Mouse (Mus musculus): Measurements from ENCODE around the gene Cfl1. TPM values are rescaled to one million over a fixed set of nuclear protein-coding genes. Genes with fewer than 3 reads are reported as not detected.

The Cfl1 gene
- polyA plus RNA-seq, 1 experiment from 2014 or later, result 3,624 TPM

DNA sequence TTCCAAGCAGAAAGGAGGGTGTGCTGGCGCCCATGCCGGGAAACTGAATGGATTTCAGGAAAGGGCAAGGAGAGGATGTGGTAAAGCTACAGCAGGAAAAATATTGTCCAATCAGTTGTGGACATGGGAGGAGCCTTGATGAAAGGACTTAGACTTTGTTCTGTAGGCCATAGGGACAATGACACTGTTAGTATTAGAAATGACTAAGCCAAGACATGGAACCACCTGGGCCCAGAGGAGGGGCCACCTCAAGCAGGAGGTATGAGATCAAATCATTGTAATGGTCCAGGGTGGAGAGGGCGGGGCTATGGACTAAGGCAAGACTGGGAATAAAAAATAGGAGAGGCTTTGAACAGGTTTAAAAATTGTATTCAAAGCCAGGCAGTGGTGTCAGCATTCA lies 28.5 kb downstream of the Cfl1 start:
- Histone ChIP-seq H3K9ac (no peak overlapping the region), H3K9me3 (no peaks in the 10 kb centered on the region), H3K4me2 (no peak overlapping the region), H3K4me1 (no peaks in the 10 kb centered on the region), H3K4me3 (no peak overlapping the region), H3K36me3 (replicated peaks) (no peaks in the 10 kb centered on the region), H3K27ac (no peak overlapping the region), H3K27me3 (replicated peaks) (no peaks in the 10 kb centered on the region)
- ATAC-seq (replicated peaks), result no peak
- WGBS, result 88% methylated on average over 3 of the region's 3 CpGs

DNA sequence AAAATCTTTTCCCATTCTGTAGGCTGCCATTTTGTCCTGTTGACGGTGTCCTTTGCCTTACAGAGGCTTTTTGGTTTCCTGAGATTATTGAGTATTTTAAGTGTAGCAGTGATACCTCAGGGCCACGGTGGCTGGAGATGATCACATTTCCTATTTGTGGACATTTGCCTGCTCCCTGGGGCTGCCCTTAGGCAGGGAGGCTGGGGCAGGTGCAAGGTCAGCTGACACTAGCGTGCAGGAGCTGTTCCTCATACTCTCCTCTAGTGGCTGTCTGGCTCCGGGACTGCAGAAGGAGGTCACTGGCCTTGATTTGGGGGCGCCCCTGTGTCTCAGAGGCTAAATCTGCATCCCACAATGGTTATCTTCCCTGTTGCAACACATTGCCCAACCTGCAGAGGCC lies 34.9 kb downstream of the Cfl1 start:
- peaks cover 9% of the 10 kb centered on the region for H3K4me1 ChIP-seq
- H3K9ac ChIP-seq, result no peak overlapping the region
- no peak overlapping the region for H3K4me3 ChIP-seq
- H3K4me2 ChIP-seq, result no peak overlapping the region
- H3K36me3 ChIP-seq (replicated peaks), result no peaks in the 10 kb centered on the region
- WGBS, result 72% methylated on average over 5 of the region's 5 CpGs
- H3K27ac ChIP-seq, result no peak overlapping the region
- ATAC-seq (replicated peaks), result no peak
- no peaks in the 10 kb centered on the region for H3K9me3 ChIP-seq
- no peaks in the 10 kb centered on the region for H3K27me3 ChIP-seq (replicated peaks)

DNA sequence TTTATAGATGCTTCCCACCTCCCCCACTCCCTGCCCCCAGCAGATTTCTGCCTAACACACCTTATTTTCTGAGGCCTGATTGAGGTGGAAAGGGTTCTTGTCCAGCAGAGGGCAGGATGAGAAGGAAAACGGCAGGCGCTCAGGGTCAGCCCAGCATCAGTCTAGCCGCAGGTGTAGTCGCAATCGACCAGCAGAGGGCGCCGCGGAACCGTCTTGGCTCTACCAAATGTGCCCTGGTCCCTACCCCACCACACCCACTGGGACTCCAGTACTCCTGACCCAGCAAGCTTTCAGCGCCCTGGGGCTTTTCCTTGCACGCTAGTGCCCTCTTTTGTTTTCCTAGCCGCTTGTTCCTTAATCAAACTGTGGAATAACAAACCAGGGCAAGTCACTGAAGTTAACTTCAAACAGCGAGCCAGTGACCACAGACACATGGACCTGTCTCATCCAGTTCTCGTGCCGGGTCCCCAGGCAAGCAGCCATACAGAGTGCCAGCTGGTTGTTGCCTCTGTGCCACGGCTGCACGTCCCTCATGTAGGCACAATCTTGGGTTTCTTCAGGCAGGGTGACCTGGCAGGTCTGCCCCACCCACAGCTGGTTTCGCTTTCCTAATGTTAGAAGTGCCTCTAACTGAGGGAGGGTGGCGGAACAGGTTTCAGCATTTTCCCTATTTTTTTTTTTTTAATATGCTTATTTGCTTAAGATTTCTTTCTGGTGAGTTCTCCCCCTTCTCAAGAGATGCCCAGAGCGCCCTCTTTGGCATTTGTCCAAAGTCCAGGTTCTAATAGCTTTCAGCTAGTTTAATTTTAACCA lies 39.3 kb downstream of the Cfl1 start:
- Histone ChIP-seq H3K4me2 (peak overlapping the region; percentile 38), H3K9ac (no peak overlapping the region), H3K9me3 (no peaks in the 10 kb centered on the region), H3K4me3 (no peak overlapping the region), H3K36me3 (replicated peaks) (no peaks in the 10 kb centered on the region), H3K4me1 (peaks cover 15% of the 10 kb centered on the region), H3K27me3 (replicated peaks) (no peaks in the 10 kb centered on the region), H3K27ac (peak overlapping the region; percentile 54; the same call in 1 of the 2 replicates)
- 11% methylated on average over 20 of the region's 20 CpGs for WGBS
- peak; percentile 75; the same call in 1 of the 2 replicates for ATAC-seq (replicated peaks)

DNA sequence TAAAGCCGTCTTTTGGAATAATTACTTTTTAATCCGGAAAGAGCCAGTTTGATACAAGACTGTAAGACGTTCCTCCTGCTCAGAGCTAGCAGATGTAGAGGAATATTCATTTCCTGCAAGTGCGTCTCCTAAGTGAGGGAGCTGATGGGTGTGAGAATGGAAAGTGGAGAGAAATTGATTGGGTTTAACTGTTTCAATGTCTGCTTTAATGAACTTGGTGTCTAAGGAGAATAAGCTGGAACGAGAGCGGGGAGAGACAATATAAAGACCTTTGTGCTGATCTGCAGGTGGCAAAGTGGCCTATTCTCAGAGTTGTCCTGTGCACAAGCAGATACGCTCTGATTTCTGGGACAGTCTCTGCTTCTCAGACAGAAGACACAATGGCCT lies 39.9 kb downstream of the Cfl1 start:
- Histone ChIP-seq H3K27ac (0 out of 2 replicates have a peak overlapping the region, but pooled peaks have one; percentile 54), H3K9ac (no peak overlapping the region; the same call in 1 of the 2 replicates), H3K4me1 (peaks cover 15% of the 10 kb centered on the region), H3K4me3 (no peak overlapping the region), H3K27me3 (replicated peaks) (no peaks in the 10 kb centered on the region), H3K4me2 (peak overlapping the region; percentile 38; the same call in 1 of the 2 replicates), H3K9me3 (no peaks in the 10 kb centered on the region), H3K36me3 (replicated peaks) (no peaks in the 10 kb centered on the region)
- 17% methylated on average over 7 of the region's 7 CpGs for WGBS
- ATAC-seq (replicated peaks), result no peak

DNA sequence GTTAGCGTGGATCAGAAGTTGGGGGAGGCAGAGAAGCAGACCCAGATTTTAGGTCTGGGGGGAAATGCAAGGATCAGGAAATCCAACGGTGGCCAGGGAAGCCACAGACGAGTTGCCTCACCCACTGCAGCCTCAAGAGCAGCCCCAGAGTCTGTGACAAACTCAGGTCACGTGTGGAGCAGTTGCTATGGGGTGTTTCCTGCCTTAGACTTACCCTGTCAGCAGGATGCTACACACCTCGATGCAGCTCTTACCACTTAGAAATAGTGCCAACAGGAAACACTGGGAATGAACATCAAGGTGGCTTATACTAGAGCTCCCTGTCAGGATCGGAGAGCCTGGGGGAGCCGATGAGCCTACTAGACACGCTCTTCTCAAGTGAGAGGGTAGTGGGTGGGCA lies 42.3 kb downstream of the Cfl1 start:
- no peaks in the 10 kb centered on the region for H3K36me3 ChIP-seq (replicated peaks)
- H3K4me2 ChIP-seq, result no peak overlapping the region
- no peaks in the 10 kb centered on the region for H3K27me3 ChIP-seq (replicated peaks)
- peaks cover 15% of the 10 kb centered on the region for H3K4me1 ChIP-seq
- H3K9ac ChIP-seq, result no peak overlapping the region
- 76% methylated on average over 8 of the region's 8 CpGs for WGBS
- no peak overlapping the region for H3K27ac ChIP-seq
- no peak overlapping the region for H3K4me3 ChIP-seq
- ATAC-seq (replicated peaks), result no peak
- no peaks in the 10 kb centered on the region for H3K9me3 ChIP-seq

DNA sequence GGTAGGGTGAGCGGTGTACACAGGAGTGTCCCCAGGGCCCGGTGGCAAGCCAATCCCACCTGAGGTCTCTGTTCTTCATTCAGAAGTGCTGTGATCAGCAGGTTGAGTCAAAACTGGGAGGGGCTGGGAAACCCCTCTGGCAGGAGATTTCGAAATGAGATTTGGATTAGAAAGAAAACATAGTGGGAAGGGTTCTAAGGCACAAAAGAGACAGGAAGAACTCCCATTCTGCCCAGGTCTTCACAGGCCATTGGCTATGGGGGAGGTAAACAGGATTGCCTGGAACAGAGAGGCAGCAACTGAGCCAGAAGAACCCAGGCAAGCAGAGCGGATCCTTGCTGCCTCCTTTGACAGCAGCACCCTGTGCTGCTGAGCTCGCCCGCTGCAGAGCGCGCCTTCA lies 48.5 kb downstream of the Cfl1 start:
- Histone ChIP-seq H3K9ac (no peak overlapping the region), H3K4me1 (no peaks in the 10 kb centered on the region), H3K27ac (no peak overlapping the region), H3K4me2 (no peak overlapping the region), H3K27me3 (replicated peaks) (no peaks in the 10 kb centered on the region), H3K36me3 (replicated peaks) (no peaks in the 10 kb centered on the region), H3K4me3 (no peak overlapping the region), H3K9me3 (no peaks in the 10 kb centered on the region)
- no peak for ATAC-seq (replicated peaks)
- 68% methylated on average over 8 of the region's 8 CpGs for WGBS

DNA sequence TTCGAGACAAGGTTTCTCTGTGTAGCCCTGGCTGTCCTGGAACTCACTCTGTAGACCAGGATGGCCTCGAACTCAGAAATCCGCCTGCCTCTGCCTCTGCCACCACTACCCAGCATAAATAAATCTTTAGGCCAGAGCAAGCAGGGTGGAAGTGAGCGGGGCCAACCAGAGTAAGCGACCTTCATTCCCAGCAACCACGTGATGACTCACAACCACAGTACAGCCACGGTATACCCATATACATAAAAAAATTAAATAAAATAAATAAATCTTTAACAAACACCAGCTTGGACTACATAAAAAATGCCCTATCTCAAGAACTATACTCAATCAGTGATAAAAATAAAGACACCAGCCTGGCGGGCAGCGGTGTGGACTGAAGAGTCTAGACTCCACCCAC lies 53.1 kb downstream of the Cfl1 start:
- no peak overlapping the region for H3K4me2 ChIP-seq
- no peaks in the 10 kb centered on the region for H3K36me3 ChIP-seq (replicated peaks)
- H3K27me3 ChIP-seq (replicated peaks), result no peaks in the 10 kb centered on the region
- no peak overlapping the region for H3K4me3 ChIP-seq
- no peak for ATAC-seq (replicated peaks)
- no peaks in the 10 kb centered on the region for H3K4me1 ChIP-seq
- no peak overlapping the region for H3K9ac ChIP-seq
- H3K27ac ChIP-seq, result no peak overlapping the region
- 89% methylated on average over 9 of the region's 9 CpGs for WGBS
- no peaks in the 10 kb centered on the region for H3K9me3 ChIP-seq

DNA sequence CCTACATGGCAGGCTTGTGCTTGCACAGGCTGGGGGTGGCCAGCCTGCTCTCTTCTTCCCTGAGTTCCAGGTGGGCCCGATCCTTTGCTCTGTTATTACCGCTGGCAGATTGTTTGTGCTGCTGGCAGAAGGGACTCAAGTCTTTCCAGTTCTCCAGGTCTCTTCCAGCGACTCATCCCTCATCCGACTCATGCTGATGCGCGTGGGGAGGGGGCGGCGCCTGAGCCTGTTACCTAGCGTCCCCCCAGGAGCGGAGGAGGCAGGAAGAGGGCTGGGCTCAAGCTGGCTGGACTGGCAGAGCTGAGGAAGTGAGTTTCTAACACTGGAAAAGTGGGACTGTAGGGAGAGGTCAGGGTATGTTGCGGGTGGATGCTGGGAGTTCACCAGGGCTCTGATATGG lies 53.8 kb downstream of the Cfl1 start:
- H3K36me3 ChIP-seq (replicated peaks), result no peaks in the 10 kb centered on the region
- H3K9me3 ChIP-seq, result no peaks in the 10 kb centered on the region
- no peak overlapping the region for H3K4me3 ChIP-seq
- no peak overlapping the region for H3K4me2 ChIP-seq
- H3K9ac ChIP-seq, result no peak overlapping the region
- no peak for ATAC-seq (replicated peaks)
- H3K4me1 ChIP-seq, result no peaks in the 10 kb centered on the region
- no peaks in the 10 kb centered on the region for H3K27me3 ChIP-seq (replicated peaks)
- no peak overlapping the region for H3K27ac ChIP-seq
- WGBS, result 60% methylated on average over 11 of the region's 11 CpGs

Other genes starting within 250 kb of the Cfl1 start
- gene Pacs1, start 217.3 kb upstream of the Cfl1 start, polyA plus RNA-seq (2015; fragmentation: Nextera tagmentation; extraction: Ambion mirVana), result 55.3 and 55.7 TPM in 2 replicates
- gene Sf3b2, start 195.0 kb upstream of the Cfl1 start, polyA plus RNA-seq (2015; fragmentation: Nextera tagmentation; extraction: Ambion mirVana), result 350 and 352 TPM in 2 replicates
- gene Gal3st3, start 192.1 kb upstream of the Cfl1 start, polyA plus RNA-seq (2015; fragmentation: Nextera tagmentation; extraction: Ambion mirVana), result 47.2 and 50.3 TPM in 2 replicates
- gene Catsper1, start 154.7 kb upstream of the Cfl1 start, polyA plus RNA-seq (2015; fragmentation: Nextera tagmentation; extraction: Ambion mirVana), result not detected in 2 replicates
- 5.9 and 7.2 TPM in 2 replicates for gene Cst6, start 140.9 kb upstream of the Cfl1 start, polyA plus RNA-seq (2015; fragmentation: Nextera tagmentation; extraction: Ambion mirVana)
- 43.6 and 43.8 TPM in 2 replicates for gene Eif1ad, start 123.7 kb upstream of the Cfl1 start, polyA plus RNA-seq (2015; fragmentation: Nextera tagmentation; extraction: Ambion mirVana)
- 307 and 337 TPM in 2 replicates for gene Banf1, start 123.3 kb upstream of the Cfl1 start, polyA plus RNA-seq (2015; fragmentation: Nextera tagmentation; extraction: Ambion mirVana)
- gene Sart1, start 101.8 kb upstream of the Cfl1 start, polyA plus RNA-seq (2015; fragmentation: Nextera tagmentation; extraction: Ambion mirVana), result 72.5 and 77.3 TPM in 2 replicates
- gene Tsga10ip, start 87.9 kb upstream of the Cfl1 start, polyA plus RNA-seq (2015; fragmentation: Nextera tagmentation; extraction: Ambion mirVana), result not detected in 2 replicates
- gene Drap1, start 65.5 kb upstream of the Cfl1 start, polyA plus RNA-seq (2015; fragmentation: Nextera tagmentation; extraction: Ambion mirVana), result 291 and 296 TPM in 2 replicates
- gene AI837181, start 65.3 kb upstream of the Cfl1 start, polyA plus RNA-seq (2015; fragmentation: Nextera tagmentation; extraction: Ambion mirVana), result 71.5 and 74.9 TPM in 2 replicates
- 0.40 TPM in 1 of 2 replicates, not detected in the other for gene Fosl1, start 42.9 kb upstream of the Cfl1 start, polyA plus RNA-seq (2015; fragmentation: Nextera tagmentation; extraction: Ambion mirVana)
- gene Ccdc85b, start 32.6 kb upstream of the Cfl1 start, polyA plus RNA-seq (2015; fragmentation: Nextera tagmentation; extraction: Ambion mirVana), result 11.7 and 13.2 TPM in 2 replicates
- 180 and 185 TPM in 2 replicates for gene Fibp, start 29.8 kb upstream of the Cfl1 start, polyA plus RNA-seq (2015; fragmentation: Nextera tagmentation; extraction: Ambion mirVana)
- 5.4 and 6.5 TPM in 2 replicates for gene Ctsw, start 21.9 kb upstream of the Cfl1 start, polyA plus RNA-seq (2015; fragmentation: Nextera tagmentation; extraction: Ambion mirVana)
- gene Efemp2, start 16.5 kb upstream of the Cfl1 start, polyA plus RNA-seq (2015; fragmentation: Nextera tagmentation; extraction: Ambion mirVana), result 41.3 and 45.9 TPM in 2 replicates
- 54.3 and 60.2 TPM in 2 replicates for gene Mus81, start 2.1 kb upstream of the Cfl1 start, polyA plus RNA-seq (2015; fragmentation: Nextera tagmentation; extraction: Ambion mirVana)
- gene 1700020D05Rik, start 13.3 kb downstream of the Cfl1 start, polyA plus RNA-seq (2015; fragmentation: Nextera tagmentation; extraction: Ambion mirVana), result 0.17 TPM in 1 of 2 replicates, not detected in the other
- 106 and 111 TPM in 2 replicates for gene Snx32, start 20.1 kb downstream of the Cfl1 start, polyA plus RNA-seq (2015; fragmentation: Nextera tagmentation; extraction: Ambion mirVana)
- gene Ovol1, start 70.2 kb downstream of the Cfl1 start, polyA plus RNA-seq (2015; fragmentation: Nextera tagmentation; extraction: Ambion mirVana), result 0.10 and 0.13 TPM in 2 replicates
- gene Ap5b1, start 77.6 kb downstream of the Cfl1 start, polyA plus RNA-seq (2015; fragmentation: Nextera tagmentation; extraction: Ambion mirVana), result 3.0 and 3.1 TPM in 2 replicates
- gene Rnaseh2c, start 111.4 kb downstream of the Cfl1 start, polyA plus RNA-seq (2015; fragmentation: Nextera tagmentation; extraction: Ambion mirVana), result 56.2 and 57.7 TPM in 2 replicates
- gene Kat5, start 119.8 kb downstream of the Cfl1 start, polyA plus RNA-seq (2015; fragmentation: Nextera tagmentation; extraction: Ambion mirVana), result 82.3 and 84.7 TPM in 2 replicates
- gene Rela, start 147.0 kb downstream of the Cfl1 start, polyA plus RNA-seq (2015; fragmentation: Nextera tagmentation; extraction: Ambion mirVana), result 36.9 and 39.2 TPM in 2 replicates
- 17.1 and 19.6 TPM in 2 replicates for gene Sipa1, start 173.3 kb downstream of the Cfl1 start, polyA plus RNA-seq (2015; fragmentation: Nextera tagmentation; extraction: Ambion mirVana)
- gene Map3k11, start 198.3 kb downstream of the Cfl1 start, polyA plus RNA-seq (2015; fragmentation: Nextera tagmentation; extraction: Ambion mirVana), result 12.5 and 14.0 TPM in 2 replicates
- 29.2 TPM in 2 replicates for gene Pcnx3, start 198.5 kb downstream of the Cfl1 start, polyA plus RNA-seq (2015; fragmentation: Nextera tagmentation; extraction: Ambion mirVana)
- 0.19 and 0.28 TPM in 2 replicates for gene Kcnk7, start 213.9 kb downstream of the Cfl1 start, polyA plus RNA-seq (2015; fragmentation: Nextera tagmentation; extraction: Ambion mirVana)
- 23.7 and 25.5 TPM in 2 replicates for gene Ehbp1l1, start 235.9 kb downstream of the Cfl1 start, polyA plus RNA-seq (2015; fragmentation: Nextera tagmentation; extraction: Ambion mirVana)
- gene Fam89b, start 239.2 kb downstream of the Cfl1 start, polyA plus RNA-seq (2015; fragmentation: Nextera tagmentation; extraction: Ambion mirVana), result 158 and 165 TPM in 2 replicates

Data from midbrain, embryonic 15.5 days (tissue).